8 mouse cellular contexts compared by ENCODE assay signal in the genomic region with DNA sequence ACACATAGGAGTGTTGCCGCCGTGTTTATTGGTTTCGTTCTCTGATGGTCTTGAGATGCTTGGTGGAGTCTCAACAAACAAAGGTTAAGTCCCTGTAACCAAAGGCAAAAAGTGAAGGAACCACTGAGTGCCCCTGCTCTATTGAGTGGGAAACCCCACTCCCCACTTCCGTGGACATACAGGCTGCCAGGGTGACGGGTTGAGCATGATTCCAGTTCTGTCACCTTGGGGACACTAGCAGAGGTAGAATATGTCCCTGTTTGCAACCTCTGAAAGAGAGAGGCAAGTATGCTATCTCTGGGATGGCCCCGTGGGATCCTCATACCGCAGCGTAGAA.
DNase-seq lines count a peak whose midpoint lies in the region; ATAC-seq and TF ChIP-seq lines count a peak whose summit lies in the region.

No protein-coding gene starts in this region.

- no peak for DNase-seq in kidney, postnatal 14 days
- DNase-seq in liver, postnatal 0 days: no peak
- DNase-seq in retina, embryonic 14.5 days (ENCODE audit: low spot score): no peak
- DNase-seq in urinary bladder, postnatal 4 days (ENCODE audit: low spot score in 2 of 2): no peak

- no peak overlapping the region for H3K4me3 ChIP-seq in kidney, embryonic 16.5 days (ENCODE audit: low read length)
- no peak overlapping the region for H3K4me3 ChIP-seq in cortical plate, adult 2 months (ENCODE audit: insufficient read depth, low read length)
- no peak overlapping the region for H3K4me3 ChIP-seq in liver, postnatal 0 days (ENCODE audit: low read depth, low read length)

- H3K27ac ChIP-seq in kidney, embryonic 16.5 days (ENCODE audit: low read length): peak overlapping the region; percentile 92
- H3K27ac ChIP-seq in cortical plate, adult 2 months (ENCODE audit: insufficient read depth, low read length): peak overlapping the region; percentile 88
- peak overlapping the region; percentile 82 for H3K27ac ChIP-seq in liver, postnatal 0 days (ENCODE audit: low read depth)

- ATAC-seq in kidney, embryonic 16.5 days (ENCODE audit: low FRiP score, low TSS enrichment): no peak
- ATAC-seq in granulocyte monocyte progenitor cell, adult 5-6 weeks (replicated peaks; ENCODE audit: poor library complexity, severe bottlenecking): peak; percentile 0; the same call in 1 of the 2 replicates
- no peak; the same call in 1 of the 2 replicates for ATAC-seq in liver, postnatal 0 days
- ATAC-seq in megakaryocyte progenitor cell, adult 5-6 weeks (replicated peaks; ENCODE audit: poor library complexity): no peak

- H3K9ac ChIP-seq in kidney, embryonic 16.5 days (replicated peaks; ENCODE audit: low read length): no peak overlapping the region
- H3K9ac ChIP-seq in liver, postnatal 0 days (replicated peaks): no peak overlapping the region

- no peaks in the 10 kb centered on the region for H3K36me3 ChIP-seq in kidney, embryonic 16.5 days (ENCODE audit: insufficient read depth, low read length)
- no peaks in the 10 kb centered on the region for H3K36me3 ChIP-seq in liver, postnatal 0 days (replicated peaks; ENCODE audit: insufficient read depth, low read length)

- no peaks in the 10 kb centered on the region for H3K27me3 ChIP-seq in kidney, embryonic 16.5 days (ENCODE audit: insufficient read depth, low read length)
- no peaks in the 10 kb centered on the region for H3K27me3 ChIP-seq in liver, postnatal 0 days (ENCODE audit: insufficient read depth, low read length)

- TF ChIP-seq CTCF in cortical plate, adult 2 months (IDR thresholded peaks at IDR 0.05; ENCODE audit: extremely low read depth, insufficient read depth, low read length): no peak
- TF ChIP-seq CTCF in liver, postnatal 0 days (IDR thresholded peaks at IDR 0.05; ENCODE audit: low read depth): no peak

- TF ChIP-seq EP300 in liver, postnatal 0 days (IDR thresholded peaks at IDR 0.05; ENCODE audit: low read depth): no peak

- no peaks in the 10 kb centered on the region for H3K9me3 ChIP-seq in kidney, embryonic 16.5 days (ENCODE audit: low read length)
- no peaks in the 10 kb centered on the region for H3K9me3 ChIP-seq in liver, postnatal 0 days (ENCODE audit: low read length)

- H3K4me1 ChIP-seq in kidney, embryonic 16.5 days (ENCODE audit: insufficient read depth, low read length): peaks cover 59% of the 10 kb centered on the region
- H3K4me1 ChIP-seq in cortical plate, adult 2 months (ENCODE audit: control insufficient read depth, insufficient read depth, low read length): 0 out of 2 replicates have a peak, but pooled peaks cover 5% of the 10 kb centered on the region
- H3K4me1 ChIP-seq in liver, postnatal 0 days (ENCODE audit: insufficient read depth): peaks cover 44% of the 10 kb centered on the region

- peak overlapping the region; percentile 31 for H3K4me2 ChIP-seq in kidney, embryonic 16.5 days (replicated peaks; ENCODE audit: low read depth, low read length)
- peak overlapping the region; percentile 47; the same call in 1 of the 2 replicates for H3K4me2 ChIP-seq in liver, postnatal 0 days (ENCODE audit: low read depth, low read length)

- WGBS in kidney, embryonic 16.5 days: 87% methylated on average over 8 of the region's 8 CpGs
- WGBS in liver, postnatal 0 days (ENCODE audit: insufficient replicate concordance): 48% methylated on average over 8 of the region's 8 CpGs

- TF ChIP-seq POLR2A in cortical plate, adult 2 months (IDR thresholded peaks at IDR 0.05; ENCODE audit: extremely low read depth, insufficient read depth, low read length): no peak
